Mouse (Mus musculus) G1E (cell line): ENCODE data around the gene Tuba1a. TPM values are rescaled to one million over a fixed set of nuclear protein-coding genes. Genes with fewer than 3 reads are reported as not detected.

Source experiments
- ATAC-seq: 2 replicates; pipeline ENCODE4 v1.8.0; 2016; ENCODE audit warnings: mild to moderate bottlenecking; ENCODE audit not compliant: insufficient number of reproducible peaks, poor library complexity, low FRiP score, severe bottlenecking; ENCODE audit errors: extremely low read depth
- DNase-seq: peaks from one replicate; pipeline ENCODE4 v3.0.0; 2012; ENCODE audit warnings: low spot score
- H3K27me3 ChIP-seq: 2 replicates; pipeline ENCODE4 v1.6.1; 2012; ENCODE audit warnings: mild to moderate bottlenecking, low read length, inconsistent platforms; ENCODE audit not compliant: insufficient read depth
- H3K36me3 ChIP-seq: replicated peaks from 2 replicates; pipeline ENCODE3; 2012; ENCODE audit warnings: mild to moderate bottlenecking, inconsistent platforms
- H3K4me1 ChIP-seq: 2 replicates; pipeline ENCODE4 v1.6.1; 2012; ENCODE audit warnings: low read depth, low read length, inconsistent platforms, mixed read lengths; ENCODE audit not compliant: insufficient read depth
- H3K4me3 ChIP-seq: 2 replicates; pipeline ENCODE4 v1.5.1; 2012; ENCODE audit warnings: low read depth, mild to moderate bottlenecking, inconsistent platforms, low read length, moderate library complexity, mixed read lengths
- H3K9me3 ChIP-seq: replicated peaks from 2 replicates; pipeline ENCODE4 v1.6.1; 2012; ENCODE audit warnings: inconsistent platforms
- CTCF ChIP-seq: IDR thresholded peaks from 2 replicates; pipeline ENCODE4 v1.5.1; 2012; ENCODE audit warnings: low read depth, low read length, inconsistent platforms, mixed read lengths
- GATA1 ChIP-seq: IDR thresholded peaks from 2 replicates; pipeline ENCODE4 v1.6.1; 2012; ENCODE audit warnings: borderline replicate concordance, low read length, inconsistent platforms, mixed read lengths
- GATA2 ChIP-seq: IDR thresholded peaks from 2 replicates; pipeline ENCODE4 v1.6.1; 2012; ENCODE audit warnings: low read depth, low read length, inconsistent platforms, borderline replicate concordance
- POLR2AphosphoS5 ChIP-seq: IDR thresholded peaks from 2 replicates; pipeline ENCODE4 v1.6.1; 2012; ENCODE audit warnings: low read depth, low read length, inconsistent platforms; ENCODE audit not compliant: insufficient replicate concordance
- TAL1 ChIP-seq: conservative IDR thresholded peaks from 2 replicates; pipeline ENCODE4 v1.6.1; 2012; ENCODE audit warnings: low read depth, low read length, inconsistent platforms, mixed read lengths
- polyA plus RNA-seq: library from polyadenylated mRNA; stranded (reverse); fragments of >175 nt; gene quantifications from 2 replicates; pipeline ENCODE4 v1.2.3, GENCODE M21; 2012
- total RNA-seq, 2 experiments: library from RNA; stranded (forward) in 1 of 2; stranded (reverse) in 1 of 2; fragments of 200-1000 nt in 1 of 2; fragments of >200 nt in 1 of 2; fragmentation: Nextera tagmentation in 1 of 2; gene quantifications; 2 replicates each; pipeline ENCODE4 v1.2.3; 2014 to 2017

Gene Tuba1a
- total and polyA plus RNA-seq, 3 experiments, result 3.3 to 35.9 (median 22.3) TPM

DNA sequence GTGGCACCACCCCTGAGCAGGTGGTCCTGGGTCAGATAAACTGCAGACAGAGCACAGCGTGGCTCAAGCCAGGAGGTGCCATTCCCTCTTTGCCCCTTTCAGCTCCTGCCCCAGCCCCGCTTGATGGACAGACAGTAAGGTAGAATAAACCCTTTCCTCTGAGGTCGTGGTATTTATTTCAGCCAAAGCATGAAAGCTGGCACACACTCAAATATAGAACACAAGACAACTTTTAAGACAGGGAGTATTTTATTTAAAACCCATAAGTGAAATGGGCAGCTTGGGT, 4.0 kb downstream of the Tuba1a start:
- no peak overlapping the region for H3K4me3 ChIP-seq
- ATAC-seq (no peak), DNase-seq (no peak)
- TF ChIP-seq GATA2 (no peak), POLR2AphosphoS5 (no peak)
- H3K9me3 ChIP-seq, result no peaks in the 10 kb centered on the region
- H3K27me3 ChIP-seq, result peaks cover 10% of the 10 kb centered on the region; the same call in 1 of the 2 replicates
- H3K4me1 ChIP-seq, result peaks cover 17% of the 10 kb centered on the region
- H3K36me3 ChIP-seq, result no peaks in the 10 kb centered on the region

DNA sequence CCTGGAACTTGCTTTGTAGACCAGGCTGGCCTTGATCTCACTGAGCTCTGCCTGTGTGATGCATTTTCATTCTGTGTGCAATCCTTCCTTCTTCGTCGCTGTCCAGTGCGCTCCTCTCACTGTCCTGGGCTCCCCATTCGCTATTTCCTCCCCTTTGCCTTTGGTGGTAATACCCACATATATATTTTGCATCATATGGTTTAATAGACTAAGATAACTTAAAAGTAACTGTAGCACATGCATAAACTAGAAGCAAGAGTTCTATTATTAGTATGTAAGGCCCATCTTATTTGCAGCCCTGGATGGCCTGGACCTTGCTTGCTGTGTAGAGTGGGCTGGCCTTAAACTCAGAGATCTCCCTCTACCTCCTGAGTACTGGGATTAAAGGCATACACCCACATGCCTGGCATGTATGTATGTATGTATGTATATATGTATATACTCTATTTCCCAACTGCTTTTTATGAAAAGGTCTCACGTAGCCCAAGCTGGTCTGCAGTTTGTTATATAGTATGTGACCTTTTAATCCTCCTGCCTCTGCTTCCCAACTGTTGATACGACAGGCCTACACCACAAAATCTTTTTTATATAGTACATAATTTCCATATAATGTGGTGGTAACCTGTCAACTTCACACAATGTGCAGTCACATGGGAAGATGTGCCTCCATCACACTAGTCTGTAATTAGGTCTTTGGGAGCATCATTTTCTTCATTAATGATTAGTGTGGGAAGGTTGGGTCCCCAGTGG, 4.5 kb downstream of the Tuba1a start:
- H3K4me1 ChIP-seq, result peaks cover 17% of the 10 kb centered on the region
- H3K27me3 ChIP-seq, result peaks cover 10% of the 10 kb centered on the region; the same call in 1 of the 2 replicates
- ATAC-seq (no peak), DNase-seq (no peak)
- H3K4me3 ChIP-seq, result no peak overlapping the region
- H3K9me3 ChIP-seq, result no peaks in the 10 kb centered on the region
- no peak for TF ChIP-seq GATA2
- TF ChIP-seq TAL1, result no peak
- TF ChIP-seq GATA1, result no peak
- no peak for TF ChIP-seq POLR2AphosphoS5
- TF ChIP-seq CTCF, result no peak
- H3K36me3 ChIP-seq, result no peaks in the 10 kb centered on the region

DNA sequence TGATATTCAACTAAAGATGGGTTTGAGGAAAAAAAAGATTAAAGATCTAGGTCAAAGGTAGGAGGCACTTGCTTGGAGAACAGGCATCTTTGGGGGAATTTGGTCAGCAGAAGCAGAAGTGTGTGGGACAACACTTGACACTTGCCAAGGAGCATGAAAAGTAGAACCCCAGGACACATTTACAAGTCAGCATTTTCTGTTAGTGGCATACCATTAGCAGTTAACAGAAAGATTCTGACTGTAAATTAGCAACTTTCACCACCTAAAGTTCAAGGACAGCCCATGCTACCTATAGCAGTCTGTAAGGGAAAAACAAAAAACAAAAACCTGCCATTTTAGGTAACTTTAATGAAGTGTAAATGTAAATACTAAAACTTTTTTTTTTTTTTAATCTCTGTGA, 5.1 kb downstream of the Tuba1a start:
- no peak for TF ChIP-seq POLR2AphosphoS5
- no peak for TF ChIP-seq GATA2
- no peak for TF ChIP-seq GATA1
- no peak for TF ChIP-seq CTCF
- TF ChIP-seq TAL1, result no peak
- Histone ChIP-seq H3K36me3 (no peaks in the 10 kb centered on the region), H3K9me3 (no peaks in the 10 kb centered on the region), H3K27me3 (peaks cover 6% of the 10 kb centered on the region; the same call in 1 of the 2 replicates), H3K4me1 (peaks cover 12% of the 10 kb centered on the region), H3K4me3 (no peak overlapping the region)
- no peak for DNase-seq
- no peak for ATAC-seq

DNA sequence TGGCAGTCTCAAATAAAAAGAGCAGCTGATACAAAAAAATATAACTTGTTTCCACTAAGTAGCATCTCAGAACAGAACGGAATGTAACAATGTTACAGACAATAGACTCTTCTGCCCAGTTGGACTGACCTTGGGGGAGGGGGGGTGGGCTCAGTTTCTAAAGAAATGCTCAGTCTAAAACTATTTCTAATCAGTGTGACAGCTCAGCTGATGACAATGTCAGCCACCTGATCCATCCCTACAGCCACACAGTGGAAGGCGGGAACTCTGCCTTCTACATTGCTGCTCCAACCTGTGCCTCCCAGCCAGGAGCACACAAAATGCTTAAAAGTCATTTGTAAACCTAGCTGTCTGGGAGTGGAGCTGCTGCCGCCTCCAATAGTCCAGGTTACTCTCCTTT, 5.6 kb downstream of the Tuba1a start:
- Histone ChIP-seq H3K4me3 (no peak overlapping the region), H3K36me3 (no peaks in the 10 kb centered on the region), H3K9me3 (no peaks in the 10 kb centered on the region), H3K27me3 (peaks cover 3% of the 10 kb centered on the region; the same call in 1 of the 2 replicates), H3K4me1 (peaks cover 7% of the 10 kb centered on the region)
- no peak for ATAC-seq
- TF ChIP-seq TAL1 (no peak), GATA2 (no peak), POLR2AphosphoS5 (no peak), CTCF (no peak), GATA1 (no peak)
- DNase-seq, result no peak

DNA sequence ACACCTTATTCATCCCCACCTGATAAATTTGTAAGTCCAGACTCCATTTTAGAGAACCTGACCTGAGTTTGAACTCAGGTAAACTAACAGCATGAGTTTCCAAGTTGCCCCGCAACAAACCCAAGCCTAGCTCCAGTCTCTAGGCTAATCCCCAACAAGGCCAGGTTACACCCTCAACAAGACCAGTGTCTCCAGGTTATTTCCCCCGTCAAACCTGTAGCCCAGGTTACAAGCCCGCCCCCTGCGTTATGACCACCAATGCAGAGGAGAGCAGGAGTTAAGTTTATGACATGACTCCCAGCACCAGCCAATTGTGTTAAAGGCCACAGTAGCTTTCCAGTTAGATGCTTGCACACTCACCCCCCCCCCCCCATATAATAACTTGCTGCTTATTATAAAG, 10.4 kb downstream of the Tuba1a start:
- no peak for ATAC-seq
- Histone ChIP-seq H3K36me3 (peaks cover 5% of the 10 kb centered on the region), H3K27me3 (no peaks in the 10 kb centered on the region)

DNA sequence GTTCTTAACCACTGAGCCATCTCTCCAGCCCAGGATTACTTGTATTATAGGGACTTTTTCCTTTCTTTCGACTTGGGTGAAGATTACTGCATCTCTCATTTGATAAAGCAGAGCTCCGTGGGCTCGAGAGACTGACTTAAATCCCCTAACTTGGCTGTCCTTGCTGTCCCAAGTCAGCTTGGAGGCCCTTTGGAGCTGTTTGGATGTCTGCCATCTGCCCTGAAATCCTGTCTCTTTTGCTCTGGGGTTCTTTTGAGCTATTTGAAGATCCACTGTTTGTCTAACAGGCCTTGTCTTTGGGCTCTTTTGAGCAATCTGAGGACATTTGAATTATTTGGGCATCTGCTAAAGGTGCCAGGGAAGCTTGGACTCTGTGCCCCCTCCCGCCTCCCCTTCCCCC, 11.4 kb downstream of the Tuba1a start:
- no peak for DNase-seq
- Histone ChIP-seq H3K36me3 (peaks cover 8% of the 10 kb centered on the region), H3K27me3 (no peaks in the 10 kb centered on the region), H3K9me3 (no peaks in the 10 kb centered on the region), H3K4me1 (peaks cover 16% of the 10 kb centered on the region), H3K4me3 (no peak overlapping the region)
- TF ChIP-seq GATA2, result no peak
- TF ChIP-seq POLR2AphosphoS5, result no peak
- no peak for TF ChIP-seq CTCF
- no peak for TF ChIP-seq GATA1
- no peak for TF ChIP-seq TAL1
- ATAC-seq, result no peak

More for the DNA sequence above, 10.4 kb downstream of the Tuba1a start:
- TF ChIP-seq GATA2 (no peak), POLR2AphosphoS5 (no peak), TAL1 (no peak), GATA1 (no peak), CTCF (no peak)
- no peak for DNase-seq
- no peaks in the 10 kb centered on the region for H3K9me3 ChIP-seq
- no peak overlapping the region for H3K4me3 ChIP-seq
- peaks cover 12% of the 10 kb centered on the region for H3K4me1 ChIP-seq

DNA sequence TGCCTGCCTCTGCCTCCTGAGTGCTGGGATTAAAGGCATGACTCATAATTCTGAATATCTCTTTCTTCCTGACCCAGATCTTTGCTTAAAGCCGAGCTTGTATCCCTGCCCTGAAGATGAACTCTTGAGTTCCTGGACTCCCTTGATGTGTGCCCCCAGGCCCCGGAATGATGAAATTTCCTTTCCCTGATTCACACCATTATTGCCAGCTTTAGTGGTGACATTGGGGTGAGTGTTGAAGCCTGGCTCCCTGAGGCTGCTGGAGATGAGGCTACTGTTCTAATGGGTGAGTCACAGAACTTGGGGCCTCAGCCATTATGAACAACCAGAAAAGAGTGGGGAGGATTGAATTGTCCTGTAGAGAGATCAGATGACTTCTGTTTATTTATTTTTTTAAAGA, 12.0 kb downstream of the Tuba1a start:
- TF ChIP-seq CTCF (no peak), GATA1 (no peak), GATA2 (no peak), TAL1 (no peak), POLR2AphosphoS5 (no peak)
- ATAC-seq, result no peak
- H3K9me3 ChIP-seq, result no peaks in the 10 kb centered on the region
- H3K4me3 ChIP-seq, result no peak overlapping the region
- no peaks in the 10 kb centered on the region for H3K27me3 ChIP-seq
- H3K4me1 ChIP-seq, result peaks cover 21% of the 10 kb centered on the region
- peaks cover 10% of the 10 kb centered on the region for H3K36me3 ChIP-seq
- DNase-seq, result no peak
